ENCODE assay signal across 25 mouse cellular contexts in the genomic region with DNA sequence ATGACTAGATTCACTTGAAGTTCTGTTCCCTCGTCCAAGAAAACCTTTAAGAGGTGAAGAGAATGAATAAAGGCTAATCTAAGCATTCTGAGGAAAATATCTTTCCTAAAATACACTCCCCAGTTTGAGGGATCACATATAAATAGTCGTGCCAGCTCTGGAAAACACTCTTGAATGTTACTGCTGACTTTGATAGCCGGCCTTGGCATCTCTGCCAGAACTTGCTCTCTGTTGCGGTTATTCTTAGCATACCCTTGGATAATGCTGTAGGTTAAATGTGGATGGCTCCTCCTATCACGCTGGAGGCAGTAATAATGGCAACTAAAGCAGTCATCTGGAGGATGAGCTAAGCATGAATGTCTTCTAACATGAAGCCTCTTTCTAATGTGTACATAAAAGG.
DNase-seq lines count a peak whose midpoint lies in the region; ATAC-seq and TF ChIP-seq lines count a peak whose summit lies in the region.
"Had no signal": no experiment of that assay in that cellular context is flagged by ENCODE, and none has a peak within 500 bp of the region (broad histone marks: within the 10 kb centered on the region; RNA-seq: fewer than 3 reads in every experiment).

No protein-coding gene starts in this region.

- no peaks in the 10 kb centered on the region for H3K9me3 ChIP-seq in heart, embryonic 14.5 days (ENCODE audit: control insufficient read depth, low read length)
- H3K9me3 ChIP-seq in midbrain, embryonic 16.5 days (replicated peaks; ENCODE audit: control insufficient read depth, low read length, poor library complexity, severe bottlenecking): no peaks in the 10 kb centered on the region
- H3K9me3 ChIP-seq: embryonic facial prominence, embryonic 13.5 days; forebrain, embryonic 13.5 days; intestine, embryonic 15.5 days; limb, embryonic 10.5 days; midbrain, embryonic 15.5 days had no signal

- H3K4me3 ChIP-seq in gastrocnemius, adult 2 months: no peak overlapping the region
- no peak overlapping the region for H3K4me3 ChIP-seq in heart, embryonic 14.5 days (ENCODE audit: control insufficient read depth in 1 of 2, insufficient read depth in 1 of 2, low read depth in 1 of 2, low read length in 2 of 2)
- H3K4me3 ChIP-seq in midbrain, embryonic 16.5 days (ENCODE audit: low read depth, low read length): no peak overlapping the region
- H3K4me3 ChIP-seq: embryonic facial prominence, embryonic 13.5 days; forebrain, embryonic 13.5 days; intestine, embryonic 15.5 days; limb, embryonic 10.5 days; midbrain, embryonic 15.5 days; myocyte had no signal

- intact Hi-C loops in gastrocnemius, adult 2 months (cut with DNase I): no loop called here
- intact Hi-C loops in gastrocnemius, postnatal 36 days (cut with DNase I): no loop called here

- peak overlapping the region; percentile 61; the same call in 1 of the 2 replicates for H3K27ac ChIP-seq in gastrocnemius, adult 2 months
- peak overlapping the region; percentile 87 to 91 for H3K27ac ChIP-seq in heart, embryonic 14.5 days (replicated peaks in 1 of 2; ENCODE audit: control insufficient read depth in 1 of 2, insufficient read depth in 1 of 2, low read depth in 2 of 2, low read length in 2 of 2)
- H3K27ac ChIP-seq in midbrain, embryonic 16.5 days (ENCODE audit: low read length): no peak overlapping the region
- H3K27ac ChIP-seq: embryonic facial prominence, embryonic 13.5 days; forebrain, embryonic 13.5 days; intestine, embryonic 15.5 days; limb, embryonic 10.5 days; macrophage; midbrain, embryonic 15.5 days; stomach, postnatal 0 days had no signal

- peak; percentile 60 for DNase-seq in gastrocnemius, adult 2 months
- no peak for DNase-seq in gastrocnemius, postnatal 36 days
- peak; percentile 51 to 71 for DNase-seq in heart, adult 9 months (ENCODE audit: low spot score in 2 of 2)
- DNase-seq in skeletal muscle tissue, adult 2 months (ENCODE audit: low read depth, low spot score): peak; percentile 16
- no peak for DNase-seq in neural tube, embryonic 10.5 days (ENCODE audit: extremely low spot score, low spot score)
- DNase-seq: adrenal gland, postnatal 25 days; cerebellum, adult 18-20 months; cerebellum, postnatal 14 days; gastrocnemius, postnatal 14 days; kidney, adult 9 months; kidney, postnatal 14 days; right cerebral cortex, postnatal 4 days; thymus, adult 2 months; thymus, postnatal 4 days had no signal

- ATAC-seq in heart, embryonic 14.5 days (ENCODE audit: insufficient number of reproducible peaks, insufficient read depth, low FRiP score, low read depth): peak; percentile 66
- no peak for ATAC-seq in midbrain, embryonic 16.5 days
- ATAC-seq: forebrain, embryonic 13.5 days; hindbrain, embryonic 16.5 days; intestine, embryonic 15.5 days; midbrain, embryonic 15.5 days had no signal

- WGBS in heart, embryonic 14.5 days: 27% methylated on average over 5 of the region's 5 CpGs
- 92% methylated on average over 5 of the region's 5 CpGs for WGBS in midbrain, embryonic 16.5 days

- no peak overlapping the region for H3K9ac ChIP-seq in heart, embryonic 14.5 days (ENCODE audit: low read length)
- H3K9ac ChIP-seq in midbrain, embryonic 16.5 days (ENCODE audit: low read depth, low read length): no peak overlapping the region
- H3K9ac ChIP-seq: embryonic facial prominence, embryonic 13.5 days; forebrain, embryonic 13.5 days; intestine, embryonic 15.5 days; midbrain, embryonic 15.5 days had no signal

- peaks cover 11 to 37% of the 10 kb centered on the region in 2 experiments for H3K4me1 ChIP-seq in heart, embryonic 14.5 days (ENCODE audit: control insufficient read depth in 2 of 2, insufficient read depth in 2 of 2, low read length in 2 of 2)
- H3K4me1 ChIP-seq in midbrain, embryonic 16.5 days (ENCODE audit: control insufficient read depth, insufficient read depth, low read length): peaks cover 10% of the 10 kb centered on the region; the same call in 1 of the 2 replicates

- H3K4me2 ChIP-seq in heart, embryonic 14.5 days (ENCODE audit: low read length): no peak overlapping the region
- no peak overlapping the region for H3K4me2 ChIP-seq in midbrain, embryonic 16.5 days (ENCODE audit: low read length)
- H3K4me2 ChIP-seq: embryonic facial prominence, embryonic 13.5 days; forebrain, embryonic 13.5 days; intestine, embryonic 15.5 days; midbrain, embryonic 15.5 days had no signal

- no peaks in the 10 kb centered on the region for H3K36me3 ChIP-seq in heart, embryonic 14.5 days (ENCODE audit: control insufficient read depth, insufficient read depth, low read length)
- H3K36me3 ChIP-seq in midbrain, embryonic 16.5 days (ENCODE audit: control insufficient read depth, insufficient read depth, low read length): no peaks in the 10 kb centered on the region
- H3K36me3 ChIP-seq: embryonic facial prominence, embryonic 13.5 days; intestine, embryonic 15.5 days; limb, embryonic 10.5 days; midbrain, embryonic 15.5 days had no signal

- no peak for TF ChIP-seq CTCF in gastrocnemius, adult 2 months (IDR thresholded peaks at IDR 0.05)

- H3K27me3 ChIP-seq in heart, embryonic 14.5 days (ENCODE audit: control insufficient read depth, insufficient read depth, low read length): no peaks in the 10 kb centered on the region
- H3K27me3 ChIP-seq in midbrain, embryonic 16.5 days (ENCODE audit: control insufficient read depth, insufficient read depth, low read depth, low read length): no peaks in the 10 kb centered on the region
- H3K27me3 ChIP-seq: embryonic facial prominence, embryonic 13.5 days; forebrain, embryonic 13.5 days; intestine, embryonic 15.5 days; midbrain, embryonic 15.5 days had no signal

Comparison
In these comparisons a context has a peak if more than half of its experiments do, and no peak if none do; other contexts are left out.
1. DNase-seq: peak in gastrocnemius, adult 2 months (single experiment), heart, adult 9 months (2 of 2) and skeletal muscle tissue, adult 2 months (single experiment); none in gastrocnemius, postnatal 36 days (0 of 2) and neural tube, embryonic 10.5 days (single experiment).